Mouse (Mus musculus) heart, adult 2 months (tissue): ENCODE data around the gene Kcnk13.

Experiments
- CTCF ChIP-seq: fragments of 200-600 bp; IDR thresholded peaks from 2 replicates; pipeline ENCODE4 v1.8.1; 2022; ENCODE audit warnings: antibody characterized with exemption, mild to moderate bottlenecking, moderate library complexity
- EP300 ChIP-seq: fragments of 200-500 bp; IDR thresholded peaks from 2 replicates; pipeline ENCODE4 v1.6.1; 2011; ENCODE audit warnings: low read depth, low read length, control low read depth; ENCODE audit not compliant: insufficient read depth
- POLR2A ChIP-seq: fragments of 200-500 bp; IDR thresholded peaks from 2 replicates; pipeline ENCODE4 v1.6.1; 2011; ENCODE audit warnings: mild to moderate bottlenecking, low read depth, low read length, control low read depth; ENCODE audit not compliant: insufficient read depth

DNA sequence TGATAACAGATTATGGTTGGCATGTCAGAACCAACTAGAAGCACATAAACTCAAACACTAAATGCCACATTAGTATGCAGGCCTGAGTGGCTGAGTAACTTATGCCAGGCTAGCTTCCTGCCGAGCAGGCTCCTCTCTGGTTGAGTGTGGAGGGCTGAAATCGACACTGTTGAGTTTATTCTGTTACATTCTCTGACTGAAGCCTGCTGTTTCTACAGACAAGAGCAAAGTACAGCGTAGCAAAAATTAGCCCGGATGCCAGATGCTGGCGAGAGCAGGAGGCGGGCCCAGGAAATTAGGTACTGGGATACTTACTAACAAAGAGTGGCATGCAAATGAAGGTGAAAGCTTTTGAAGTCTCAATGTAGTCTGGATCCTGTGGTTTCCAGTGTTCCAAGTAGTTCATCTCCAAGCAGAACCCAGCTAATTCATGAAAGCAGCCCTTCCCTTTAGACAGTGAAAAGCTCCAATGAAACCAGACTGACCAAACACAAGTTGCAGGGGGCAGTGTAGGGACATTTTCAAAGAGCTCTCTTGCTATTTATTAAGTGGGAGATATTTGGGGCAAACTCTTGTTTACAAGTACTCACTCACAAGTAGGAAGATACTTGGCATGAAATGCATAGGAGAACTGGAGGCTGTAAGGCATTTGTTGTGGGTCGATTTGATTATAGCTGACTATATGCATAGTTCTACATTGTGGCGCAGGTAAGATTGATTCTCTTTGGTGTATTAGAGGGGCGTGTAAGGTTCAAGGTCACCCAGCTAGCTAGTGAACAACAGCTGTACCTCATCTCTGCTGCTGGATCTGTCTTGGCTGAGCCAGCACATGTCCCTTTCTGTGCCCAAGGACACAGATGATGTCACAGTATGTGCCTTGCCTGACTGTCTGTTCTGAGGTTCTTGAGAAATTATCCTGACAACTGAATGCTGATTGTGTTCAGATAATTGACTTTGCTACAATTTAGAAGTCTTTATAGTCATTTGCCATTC lies 5.9 kb upstream of the Kcnk13 start:
- TF ChIP-seq CTCF (no peak), POLR2A (no peak), EP300 (no peak)
